Mouse (Mus musculus) lung, adult 18-20 months (tissue): ENCODE measurements at regions not wholly inside any gene's neighbourhood (a gene's known extent, or its start where the extent isn't known, plus 50 kb on each side); places are given as distances from the start of the nearest gene placed in this dataset.

ENCODE experiments used
- DNase-seq, 2 experiments: peaks; one replicate each; pipeline ENCODE4 v3.0.0; 2022; ENCODE audit warnings: mixed read lengths in 2 of 2

- DNase-seq = no peak
These were observed 141.2 kb downstream of the Tex29 start for GRCm38 (mm10) chr8:11981458-11981857.

GRCm38 (mm10) chr8:11990024-11990423 lies 149.8 kb downstream of the Tex29 start:
- no peak for DNase-seq

- DNase-seq = peak in 1 of 2 experiments; percentile 60
These were observed 159.6 kb downstream of the Tex29 start for GRCm38 (mm10) chr8:11999736-12000458.

GRCm38 (mm10) chr8:12000459-12000789 lies 160.2 kb downstream of the Tex29 start:
- no peak for DNase-seq

GRCm38 (mm10) chr8:12004241-12004640 lies 164.0 kb downstream of the Tex29 start:
- DNase-seq = no peak

DNA sequence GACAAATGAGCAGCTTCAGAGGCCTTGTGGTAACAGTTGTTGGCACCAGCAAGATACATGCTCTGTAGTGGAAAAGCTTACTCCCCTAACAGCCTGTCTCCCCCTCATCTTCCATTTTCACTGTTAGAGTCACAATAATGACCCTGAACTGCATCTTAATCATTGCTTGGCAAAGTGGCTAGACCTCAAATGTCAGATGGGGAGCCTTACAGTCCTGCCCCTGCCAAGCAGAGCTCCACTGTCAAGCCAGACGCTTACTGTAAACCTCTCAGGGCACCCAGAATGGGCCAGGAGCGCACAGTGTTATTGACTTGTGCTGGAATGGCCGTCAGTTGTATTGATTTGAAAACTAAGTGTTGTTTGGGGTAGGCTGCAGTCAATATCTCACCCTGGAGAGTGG lies 172.5 kb downstream of the Tex29 start:
- DNase-seq = no peak

DNA sequence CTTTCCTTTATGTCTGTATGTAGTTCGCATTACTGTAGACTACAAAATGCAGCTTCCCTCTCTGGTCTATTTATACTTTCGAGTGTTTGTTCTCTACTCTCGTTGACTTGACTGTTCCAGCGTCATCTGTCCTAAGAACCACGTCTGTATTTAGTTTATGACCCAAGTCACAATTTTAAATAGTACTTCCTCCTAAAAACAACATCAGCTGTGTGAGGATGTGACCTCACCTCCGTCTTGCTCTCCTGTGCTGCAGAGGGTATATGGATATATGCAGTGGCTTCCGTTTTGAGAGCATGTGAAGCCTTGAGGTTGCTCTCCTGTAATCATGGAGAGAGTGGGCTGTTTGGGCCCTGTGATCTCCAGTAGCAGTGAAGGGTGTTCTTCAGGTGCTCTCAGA lies 177.5 kb downstream of the Tex29 start:
- DNase-seq = peak in 1 of 2 experiments; percentile 30

DNA sequence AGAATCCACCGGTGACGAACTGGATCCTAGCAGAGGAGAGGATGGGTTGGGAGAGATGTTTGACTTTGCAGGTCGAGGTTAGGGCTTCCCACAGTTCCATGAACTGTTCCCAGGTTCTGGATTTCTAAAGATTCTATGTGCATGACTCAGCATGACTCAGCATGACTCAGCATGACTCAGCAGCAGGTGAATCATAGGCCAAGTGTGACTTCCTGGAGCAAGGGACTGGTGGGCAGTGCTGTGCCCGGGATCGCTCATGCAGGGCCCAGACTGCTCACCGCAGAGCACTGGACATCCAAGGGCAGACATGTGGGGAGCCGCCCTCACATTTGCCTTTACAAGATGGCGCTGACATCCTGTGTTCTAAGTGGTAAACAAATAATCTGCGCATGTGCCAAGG lies 179.0 kb downstream of the Tex29 start:
- no peak for DNase-seq

DNA sequence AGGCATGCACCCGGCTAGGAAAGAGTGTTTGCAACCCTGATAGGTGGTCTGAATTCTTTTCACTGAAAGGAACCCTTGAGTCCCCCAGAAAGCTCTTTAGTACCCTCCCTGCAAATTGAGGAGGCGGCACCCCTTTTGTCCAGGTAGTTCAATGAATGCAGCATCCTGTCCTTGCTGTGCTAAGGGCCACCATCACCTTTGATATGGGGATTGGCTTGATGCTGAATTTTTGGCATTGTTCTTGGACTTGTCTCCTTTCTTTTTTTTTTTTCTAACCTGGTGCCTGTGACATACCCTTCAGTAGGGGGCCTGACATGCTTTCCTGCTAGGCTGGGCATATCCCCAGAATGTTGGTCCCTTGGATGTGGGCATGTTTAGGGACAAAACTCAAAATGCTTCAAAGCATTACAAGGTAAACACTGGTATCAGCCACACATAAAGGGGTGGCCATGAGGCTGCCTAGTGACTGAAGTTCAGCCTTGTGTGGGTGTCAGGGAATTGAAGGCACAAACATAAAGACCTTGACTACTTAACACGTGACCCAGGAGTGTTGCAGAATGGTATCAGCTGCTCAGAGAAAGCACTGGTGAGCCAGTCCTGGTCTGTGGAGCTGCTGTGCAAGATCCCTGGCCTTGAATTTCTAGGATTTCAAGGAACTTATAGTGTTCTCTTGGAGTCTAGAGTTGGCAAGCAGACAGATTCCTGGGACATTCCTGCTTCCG lies 183.6 kb downstream of the Tex29 start:
- DNase-seq = no peak

DNA sequence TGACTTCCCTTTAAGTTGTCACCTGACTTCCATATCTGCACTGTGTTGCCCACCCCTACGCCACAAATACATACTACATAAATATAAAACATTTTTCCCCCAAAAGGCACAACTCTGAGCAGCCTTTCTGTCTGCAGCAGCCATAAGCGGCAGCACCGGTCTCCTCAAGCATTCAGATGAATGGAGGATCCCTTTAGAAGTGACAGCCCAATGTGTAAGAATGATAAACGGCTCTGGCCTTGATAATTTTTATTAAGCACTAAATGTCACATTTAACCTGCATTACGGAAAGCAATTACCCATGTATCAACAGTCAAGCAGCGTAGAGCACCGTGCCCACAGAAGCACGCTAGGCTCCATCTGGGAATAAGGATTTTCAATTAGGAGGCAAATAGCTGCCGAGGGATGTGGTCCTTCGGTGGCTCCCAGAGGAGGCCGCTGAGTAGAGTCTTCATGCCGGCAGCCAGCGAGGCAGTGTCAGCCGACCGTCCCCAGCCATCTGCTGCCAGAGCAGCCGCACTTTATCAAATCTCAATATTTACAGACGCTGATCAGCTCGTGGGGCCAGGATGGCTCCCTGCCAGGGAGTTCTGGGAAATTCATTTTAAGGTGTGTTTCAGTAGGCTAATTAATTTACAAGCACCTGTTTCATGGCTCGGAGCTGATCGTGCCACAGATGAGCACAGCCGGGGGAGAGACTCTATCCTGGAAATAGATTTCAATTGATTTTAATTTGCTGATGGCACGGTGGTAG lies 190.3 kb downstream of the Tex29 start:
- no peak for DNase-seq

- DNase-seq = peak; percentile 12 to 47
These were observed 191.5 kb downstream of the Tex29 start for GRCm38 (mm10) chr8:12031796-12032195.

DNA sequence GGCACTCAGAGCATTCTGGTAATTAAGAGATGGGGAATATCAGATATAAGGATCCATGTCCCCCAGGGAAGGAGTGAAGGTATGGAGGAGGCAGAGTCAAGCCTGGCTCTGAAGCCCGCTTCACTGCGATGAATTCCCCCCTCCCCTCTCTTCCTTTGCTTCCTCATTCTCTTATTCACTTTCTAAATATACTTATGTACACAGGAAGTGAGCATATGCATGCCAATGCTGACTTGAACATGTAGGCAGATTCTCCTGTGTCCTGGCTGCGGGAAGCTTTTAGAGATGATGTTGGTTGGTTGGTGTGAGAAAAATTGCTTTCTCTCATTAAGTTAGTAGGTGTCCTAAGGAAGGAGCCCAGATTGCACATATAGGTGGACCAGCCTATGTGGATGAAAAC lies 192.1 kb downstream of the Tex29 start:
- no peak for DNase-seq

- no peak for DNase-seq
These were observed 196.1 kb downstream of the Tex29 start for GRCm38 (mm10) chr8:12036349-12036748.

- DNase-seq = no peak
These were observed 200.7 kb downstream of the Tex29 start for GRCm38 (mm10) chr8:12040924-12041323.

- DNase-seq = peak; percentile 21 to 46
These were observed 201.4 kb downstream of the Tex29 start for GRCm38 (mm10) chr8:12041662-12042061.

DNA sequence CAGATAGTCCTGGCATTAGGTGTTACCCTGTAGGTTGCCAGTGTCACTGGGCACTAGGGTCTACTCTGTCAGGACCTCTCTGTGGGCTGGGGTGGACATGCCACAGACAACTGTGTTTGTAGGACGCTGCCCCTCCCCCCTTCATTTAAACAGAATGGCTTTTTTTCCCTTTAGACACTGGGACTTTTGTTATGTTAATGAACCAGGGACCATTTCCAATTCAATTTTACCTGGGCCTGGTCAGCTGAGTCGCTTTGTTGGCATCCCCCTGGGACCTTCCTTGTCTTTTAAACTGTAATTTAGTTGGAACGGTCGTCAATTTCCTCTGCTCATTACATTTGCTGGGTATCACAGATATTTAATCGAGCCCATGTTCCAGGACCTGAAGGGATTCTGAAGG lies 210.6 kb downstream of the Tex29 start:
- no peak for DNase-seq

DNA sequence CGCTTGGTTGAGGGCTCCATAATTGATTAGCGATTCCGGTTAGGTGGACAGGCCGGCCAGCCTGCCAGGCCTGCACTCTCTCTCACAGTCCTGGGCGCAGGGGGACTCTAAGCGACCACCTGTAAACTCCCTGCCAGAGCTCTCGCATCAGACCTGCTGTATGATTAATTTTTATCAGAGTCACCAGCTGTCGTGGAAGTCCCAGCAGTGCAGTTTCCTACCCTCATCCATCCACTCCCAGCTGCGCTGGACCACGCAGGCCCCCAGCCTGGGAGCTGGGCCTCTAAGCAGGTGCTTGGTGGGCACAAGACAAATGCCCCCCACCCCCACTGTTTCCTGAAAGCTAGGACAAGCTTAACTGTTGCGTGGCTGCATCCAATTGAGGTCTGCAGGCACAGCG lies 211.1 kb downstream of the Tex29 start:
- no peak for DNase-seq

GRCm38 (mm10) chr8:12055931-12056330 lies 215.7 kb downstream of the Tex29 start:
- no peak for DNase-seq

DNA sequence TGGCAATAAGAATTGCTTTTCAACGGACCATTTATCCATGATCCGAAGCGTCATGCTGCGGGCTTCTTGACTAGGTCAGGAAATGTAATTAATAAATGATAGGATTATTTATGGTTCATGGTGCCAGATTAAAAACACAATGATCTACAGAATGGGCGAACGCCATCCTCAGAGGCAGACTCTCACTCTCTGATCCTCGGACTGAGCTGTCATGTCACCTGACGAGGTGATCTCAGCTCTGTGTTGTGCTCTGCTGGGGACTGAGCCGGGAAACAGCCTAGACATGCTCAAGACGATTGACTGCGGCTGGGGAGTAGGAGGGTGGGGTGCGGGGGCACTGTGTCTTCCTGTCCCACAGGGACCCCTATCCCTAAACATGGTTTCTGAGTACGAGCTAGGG lies 217.4 kb upstream of the A230072I06Rik start:
- no peak for DNase-seq

DNA sequence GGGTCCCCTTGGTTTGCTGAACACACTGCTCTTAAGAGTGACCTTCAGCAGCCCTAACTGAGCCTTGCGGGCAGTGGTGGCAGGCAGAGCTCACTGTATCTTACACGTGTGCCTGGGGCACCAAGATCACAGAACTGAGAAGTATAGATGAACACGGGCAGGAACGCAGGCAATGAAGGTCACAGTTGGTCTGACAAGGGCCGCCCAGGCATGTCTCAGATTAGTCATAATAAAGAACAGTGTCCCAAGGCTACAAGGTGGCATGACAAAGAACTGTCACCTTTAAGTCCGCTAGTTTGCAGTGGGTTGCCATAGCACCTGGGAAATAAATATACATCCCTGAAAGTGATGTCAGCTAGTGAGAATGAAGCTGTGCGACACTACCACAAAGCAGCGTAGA lies 215.9 kb upstream of the A230072I06Rik start:
- DNase-seq = no peak

DNA sequence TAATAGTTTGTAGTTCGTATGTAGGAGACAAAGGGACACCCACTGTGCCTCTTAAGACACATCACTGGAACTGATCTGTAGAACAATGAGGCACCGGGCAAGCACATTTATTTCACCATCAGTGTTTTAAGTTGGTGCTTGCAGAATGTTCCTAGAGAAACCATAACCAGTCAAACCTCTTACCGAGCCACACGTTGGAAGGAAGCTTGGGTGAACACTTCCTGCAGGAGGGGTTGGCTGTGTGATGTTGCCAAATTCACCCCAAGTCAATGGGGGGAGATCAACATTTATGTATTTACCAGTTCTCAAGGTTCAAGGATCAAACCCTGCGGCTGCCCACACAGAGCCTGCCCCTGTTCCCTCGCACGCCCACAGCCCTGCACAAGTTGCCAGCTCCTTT lies 214.0 kb upstream of the A230072I06Rik start:
- DNase-seq = no peak

DNA sequence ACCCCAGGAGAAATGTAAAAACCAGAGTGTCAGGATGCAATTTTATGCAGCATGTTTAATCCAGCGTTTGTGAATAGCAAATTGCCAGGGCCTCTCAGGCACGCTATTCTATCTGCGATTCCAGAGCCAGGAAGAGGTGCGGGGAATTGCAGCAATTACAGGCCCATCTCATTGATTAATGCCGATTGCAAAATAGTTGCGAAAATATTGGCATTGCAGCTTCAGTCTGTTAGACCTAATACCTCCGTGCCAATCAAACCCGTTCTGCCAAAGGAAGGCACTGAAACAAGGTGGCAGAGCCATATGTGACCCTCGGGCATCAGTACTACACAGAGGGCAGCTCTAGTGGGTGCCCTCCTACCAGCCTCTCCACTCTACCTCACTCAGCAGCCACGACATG lies 212.2 kb upstream of the A230072I06Rik start:
- DNase-seq = no peak

GRCm38 (mm10) chr8:12073311-12073999 lies 205.2 kb upstream of the A230072I06Rik start:
- peak; percentile 72 to 84 for DNase-seq
